Mouse (Mus musculus) embryonic facial prominence, embryonic 11.5 days (tissue): Measurements from ENCODE around the gene Setd5. TPM values are rescaled to one million over a fixed set of nuclear protein-coding genes. Genes with fewer than 3 reads are reported as not detected.

Experiments
- ATAC-seq: fragments of 200-750 bp; cut with Nextera tagmentation; replicated peaks from 2 replicates; pipeline ENCODE4 v1.8.0; 2017; ENCODE audit warnings: low read depth; ENCODE audit not compliant: insufficient number of reproducible peaks, low FRiP score, low TSS enrichment
- DNase-seq: peaks from one replicate; pipeline ENCODE4 v3.0.0-alpha.2; 2015; ENCODE audit warnings: low spot score
- H3K27ac ChIP-seq: fragments of 300-500 bp; sonication (generic); replicated peaks from 2 replicates; pipeline ENCODE4 v1.5.1; 2014; ENCODE audit warnings: mild to moderate bottlenecking, low read depth, low read length, control low read depth
- H3K27me3 ChIP-seq: fragments of 300-500 bp; sonication (generic); 2 replicates; pipeline ENCODE4 v1.6.1; 2014; ENCODE audit warnings: mild to moderate bottlenecking, low read length, moderate library complexity, mixed read lengths; ENCODE audit not compliant: control insufficient read depth, insufficient read depth
- H3K36me3 ChIP-seq: fragments of 300-500 bp; sonication (generic); replicated peaks from 2 replicates; pipeline ENCODE4 v1.6.1; 2014; ENCODE audit warnings: low read depth, mild to moderate bottlenecking, low read length, moderate library complexity, mixed read lengths; ENCODE audit not compliant: control insufficient read depth, insufficient read depth
- H3K4me1 ChIP-seq: fragments of 300-500 bp; sonication (generic); 2 replicates; pipeline ENCODE4 v1.6.1; 2014; ENCODE audit warnings: low read length, mixed read lengths; ENCODE audit not compliant: control insufficient read depth, insufficient read depth
- H3K4me2 ChIP-seq: fragments of 300-500 bp; sonication (generic); 2 replicates; pipeline ENCODE4 v1.6.1; 2014; ENCODE audit warnings: low read depth, mild to moderate bottlenecking, control low read depth, low read length, moderate library complexity
- H3K4me3 ChIP-seq: fragments of 300-500 bp; sonication (generic); 2 replicates; pipeline ENCODE4 v1.5.1; 2014; ENCODE audit warnings: low read depth, low read length, control low read depth
- H3K9ac ChIP-seq: fragments of 300-500 bp; sonication (generic); replicated peaks from 2 replicates; pipeline ENCODE4 v1.6.1; 2014; ENCODE audit warnings: mild to moderate bottlenecking, control low read depth, low read length
- H3K9me3 ChIP-seq: fragments of 300-500 bp; sonication (generic); replicated peaks from 2 replicates; pipeline ENCODE4 v1.6.1; 2016; ENCODE audit warnings: mild to moderate bottlenecking, low read length, inconsistent platforms, mixed read lengths; ENCODE audit not compliant: control insufficient read depth
- WGBS: fragments of 180-500 bp; shearing (Covaris S2); extraction: QIAGEN DNeasy Blood & Tissue Kit; methylation state at CpG from one replicate; pipeline ENCODE4 v1.1.7; 2014; 5-methylcytosine and 5-hydroxymethylcytosine counted together
- polyA plus RNA-seq: library from polyadenylated mRNA; unstranded; fragments of >200 nt; fragmentation: Nextera tagmentation; extraction: Ambion mirVana; gene quantifications from 2 replicates; pipeline ENCODE4 v1.2.1, GENCODE M21; 2014

The Setd5 gene
- polyA plus RNA-seq, 1 experiment from 2014 or later, result 76.3 TPM

- Histone ChIP-seq H3K9me3 (no peaks in the 10 kb centered on the region), H3K9ac (no peak overlapping the region), H3K4me3 (no peak overlapping the region), H3K27ac (no peak overlapping the region), H3K36me3 (no peaks in the 10 kb centered on the region), H3K4me1 (no peaks in the 10 kb centered on the region), H3K4me2 (no peak overlapping the region), H3K27me3 (no peaks in the 10 kb centered on the region)
- 64% methylated on average over 4 of the region's 4 CpGs for WGBS
- ATAC-seq (no peak), DNase-seq (no peak)
Measured at GRCm38 (mm10) chr6:113036463-113037175, 40.5 kb upstream of the Setd5 start.

GRCm38 (mm10) chr6:113037946-113038734, 39.0 kb upstream of the Setd5 start:
- 14% methylated on average over 19 of the region's 19 CpGs for WGBS
- no peaks in the 10 kb centered on the region for H3K36me3 ChIP-seq
- ATAC-seq (no peak; the same call in 1 of the 2 replicates), DNase-seq (peak; percentile 78)
- peak overlapping the region; percentile 10 for H3K4me2 ChIP-seq
- no peak overlapping the region for H3K27ac ChIP-seq
- H3K9me3 ChIP-seq, result no peaks in the 10 kb centered on the region
- H3K9ac ChIP-seq, result peak overlapping the region; percentile 7; the same call in 1 of the 2 replicates
- H3K4me3 ChIP-seq, result no peak overlapping the region
- H3K4me1 ChIP-seq, result no peaks in the 10 kb centered on the region
- H3K27me3 ChIP-seq, result no peaks in the 10 kb centered on the region

GRCm38 (mm10) chr6:113038735-113039058, 38.5 kb upstream of the Setd5 start:
- Histone ChIP-seq H3K36me3 (no peaks in the 10 kb centered on the region), H3K9me3 (no peaks in the 10 kb centered on the region), H3K9ac (no peak overlapping the region), H3K4me2 (no peak overlapping the region), H3K27ac (no peak overlapping the region), H3K4me1 (no peaks in the 10 kb centered on the region), H3K4me3 (no peak overlapping the region), H3K27me3 (no peaks in the 10 kb centered on the region)
- 52% methylated on average over 5 of the region's 5 CpGs for WGBS
- DNase-seq, result peak; percentile 8
- no peak for ATAC-seq

GRCm38 (mm10) chr6:113040319-113040718, 36.8 kb upstream of the Setd5 start:
- Histone ChIP-seq H3K4me1 (no peaks in the 10 kb centered on the region), H3K27me3 (no peaks in the 10 kb centered on the region), H3K27ac (no peak overlapping the region), H3K9ac (no peak overlapping the region), H3K4me2 (no peak overlapping the region), H3K4me3 (no peak overlapping the region), H3K9me3 (no peaks in the 10 kb centered on the region), H3K36me3 (no peaks in the 10 kb centered on the region)
- WGBS, result 81% methylated on average over 2 of the region's 2 CpGs
- DNase-seq, result no peak
- ATAC-seq, result no peak

GRCm38 (mm10) chr6:113041215-113041990, 35.8 kb upstream of the Setd5 start:
- Histone ChIP-seq H3K27ac (no peak overlapping the region), H3K9me3 (no peaks in the 10 kb centered on the region), H3K4me2 (no peak overlapping the region), H3K36me3 (no peaks in the 10 kb centered on the region), H3K27me3 (no peaks in the 10 kb centered on the region), H3K4me3 (no peak overlapping the region), H3K9ac (no peak overlapping the region), H3K4me1 (no peaks in the 10 kb centered on the region)
- DNase-seq (no peak), ATAC-seq (no peak)
- 85% methylated on average over 11 of the region's 11 CpGs for WGBS

GRCm38 (mm10) chr6:113045575-113045974, 31.6 kb upstream of the Setd5 start:
- Histone ChIP-seq H3K9ac (peak overlapping the region; percentile 86), H3K4me3 (peak overlapping the region; percentile 82), H3K36me3 (no peaks in the 10 kb centered on the region), H3K27ac (peak overlapping the region; percentile 81), H3K9me3 (no peaks in the 10 kb centered on the region), H3K4me1 (no peaks in the 10 kb centered on the region; the same call in 1 of the 2 replicates), H3K27me3 (no peaks in the 10 kb centered on the region), H3K4me2 (peak overlapping the region; percentile 87)
- under 1% methylated on average over 11 of the region's 11 CpGs for WGBS
- DNase-seq, result no peak
- ATAC-seq, result peak; percentile 58

- peak within 1 kb of the TSS; percentile 81 for H3K27ac ChIP-seq
- H3K9ac ChIP-seq, result peak within 1 kb of the TSS; percentile 86
- H3K27me3 ChIP-seq, result no peaks in the 10 kb centered on the region
- no peaks in the 10 kb centered on the region for H3K36me3 ChIP-seq
- peak within 1 kb of the TSS; percentile 82 for H3K4me3 ChIP-seq
- no peaks in the 10 kb centered on the region; the same call in 1 of the 2 replicates for H3K4me1 ChIP-seq
- 1% methylated on average over 59 of the region's 59 CpGs for WGBS
- DNase-seq (peak; percentile 99), ATAC-seq (peak; percentile 99)
- H3K9me3 ChIP-seq, result no peaks in the 10 kb centered on the region
- peak within 1 kb of the TSS; percentile 87 for H3K4me2 ChIP-seq
Measured at GRCm38 (mm10) chr6:113046041-113046975, 30.9 kb upstream of the Setd5 start, which contains the start of gene Thumpd3. TSS of gene Thumpd3 (plus strand) at chr6:113046225.
